Mouse (Mus musculus): ENCODE data around the gene Tesc. TPM values are rescaled to one million over a fixed set of nuclear protein-coding genes. Genes with fewer than 3 reads are reported as not detected.

Tesc gene
- polyA plus RNA-seq, 1 experiment = not detected

DNA sequence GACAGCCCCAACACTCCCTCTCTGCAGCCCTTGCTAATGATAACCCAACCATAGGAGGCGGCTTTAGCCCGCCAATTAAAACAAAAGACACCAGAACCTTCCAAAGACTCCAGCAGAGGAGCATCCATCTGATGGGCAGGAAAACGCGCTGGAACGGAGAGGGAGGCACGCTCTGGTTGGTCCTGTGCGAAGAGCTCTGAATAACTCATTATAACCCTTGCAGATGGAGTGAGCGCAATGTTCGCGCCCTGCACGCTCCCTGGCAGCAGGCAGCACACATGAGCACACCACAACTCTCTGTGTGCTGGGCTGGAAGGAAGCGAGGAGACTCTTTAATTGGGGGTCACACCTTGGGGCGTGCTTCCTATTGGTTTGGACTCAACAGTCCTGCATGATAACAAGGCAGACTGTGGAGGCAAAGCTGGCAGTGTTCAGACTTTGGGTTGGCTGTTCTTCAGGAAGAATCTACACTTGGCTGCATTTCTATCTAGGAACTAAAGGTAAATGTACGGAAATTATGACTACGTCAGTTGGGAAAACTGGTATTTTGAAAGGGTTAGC lies 45.8 kb downstream of the Tesc start:
- no peak for TF ChIP-seq GATA1 (IDR thresholded peaks at IDR 0.05; ENCODE audit: low read length)

- no peak for TF ChIP-seq GATA1 (IDR thresholded peaks at IDR 0.05; ENCODE audit: low read length)
Observed at GRCm38 (mm10) chr5:118076721-118077592, 49.4 kb downstream of the Tesc start.

DNA sequence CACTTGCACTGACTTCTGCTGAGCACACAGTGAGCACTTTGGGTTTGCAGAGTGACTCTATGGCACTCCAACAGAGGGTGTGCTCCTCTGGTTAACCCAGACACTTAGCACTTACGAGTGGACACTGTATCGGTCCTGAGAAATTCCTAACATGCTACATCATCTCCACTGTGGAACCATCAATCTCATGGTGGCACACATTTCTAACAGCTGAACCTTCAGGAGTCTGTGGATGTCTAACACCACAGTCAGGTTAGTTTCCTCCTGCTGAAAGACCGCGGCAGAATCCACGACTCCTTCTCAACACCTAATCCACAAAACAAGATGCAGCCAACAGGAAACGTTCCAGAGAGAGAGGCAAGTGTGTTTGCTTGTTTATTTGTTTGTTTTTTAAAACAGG lies 51.0 kb downstream of the Tesc start:
- no peak for TF ChIP-seq GATA1 (IDR thresholded peaks at IDR 0.05; ENCODE audit: low read length)

GRCm38 (mm10) chr5:118079354-118079753 lies 51.8 kb downstream of the Tesc start:
- TF ChIP-seq GATA1 (IDR thresholded peaks at IDR 0.05; ENCODE audit: low read length) = no peak

DNA sequence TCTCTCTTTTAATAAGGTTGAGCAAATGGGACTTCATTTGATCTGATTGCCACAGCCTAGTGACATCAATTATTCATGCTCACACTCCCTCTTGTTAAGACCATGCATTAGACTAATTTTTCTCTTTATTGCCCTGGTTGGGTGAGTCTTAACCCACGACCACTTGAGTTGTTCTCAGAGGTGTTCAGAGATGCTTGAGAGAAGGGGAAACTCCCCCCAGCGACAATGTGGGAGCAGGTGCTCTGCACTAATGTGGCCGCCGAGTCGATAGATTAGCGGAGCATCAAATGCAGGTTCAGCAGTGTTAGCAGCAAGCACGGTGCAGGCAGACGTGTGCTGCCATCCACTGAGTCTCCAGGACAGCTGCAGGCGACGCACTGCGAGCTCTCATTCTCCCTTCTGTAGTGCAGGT lies 52.3 kb downstream of the Tesc start:
- no peak for TF ChIP-seq GATA1 (IDR thresholded peaks at IDR 0.05; ENCODE audit: low read length)

GRCm38 (mm10) chr5:118081374-118081949 lies 53.9 kb downstream of the Tesc start:
- no peak for TF ChIP-seq GATA1 (IDR thresholded peaks at IDR 0.05; ENCODE audit: low read length)

DNA sequence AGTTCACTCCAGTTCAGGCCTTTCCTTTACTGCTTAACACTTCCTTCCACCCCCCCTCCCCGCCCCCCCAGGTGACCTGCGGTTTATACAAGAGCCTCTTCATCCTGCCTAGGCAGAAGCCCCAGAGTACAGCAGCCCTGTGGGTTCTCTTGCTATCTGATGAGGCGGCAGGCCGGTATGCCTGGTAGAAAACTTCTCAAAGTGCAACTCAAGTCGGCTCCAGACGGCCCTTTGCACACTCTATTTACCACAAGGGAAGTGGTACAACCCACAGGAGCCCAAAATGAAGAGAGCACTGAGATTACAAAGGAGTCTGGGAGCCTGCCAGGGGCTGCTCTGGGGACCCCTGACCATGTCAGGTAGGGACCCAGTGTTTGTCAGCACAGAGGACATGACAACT lies 54.5 kb downstream of the Tesc start:
- TF ChIP-seq GATA1 (IDR thresholded peaks at IDR 0.05; ENCODE audit: low read length) = no peak

DNA sequence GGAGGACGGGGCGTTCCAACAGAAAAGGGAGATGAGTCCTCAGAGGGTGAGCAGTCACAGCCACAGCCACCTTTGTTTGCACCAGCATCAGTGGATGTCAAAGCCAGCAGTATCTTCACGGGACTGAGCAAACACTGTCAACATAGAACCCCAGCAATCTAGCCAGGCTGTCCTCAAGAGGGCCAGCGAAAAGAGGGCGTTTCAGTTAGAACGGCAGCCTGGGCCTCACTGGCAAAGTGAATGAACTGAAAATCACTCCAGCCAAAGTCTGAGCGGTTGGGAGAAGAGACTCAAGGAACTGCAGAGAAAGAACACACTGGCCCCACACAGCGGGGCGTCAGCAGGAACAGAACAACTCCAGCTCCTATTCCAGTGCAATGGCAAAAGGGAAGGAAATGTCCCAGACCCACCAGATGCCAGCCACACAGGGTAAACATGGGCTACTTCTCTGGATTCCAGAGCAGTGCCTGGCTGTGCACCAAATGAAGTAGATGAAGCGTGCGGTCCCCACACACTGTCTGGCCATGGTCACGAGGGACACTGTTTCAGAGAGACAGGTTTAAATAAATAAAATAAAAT lies 55.6 kb downstream of the Tesc start:
- no peak for TF ChIP-seq GATA1 (IDR thresholded peaks at IDR 0.05; ENCODE audit: low read length)

- no peak for TF ChIP-seq GATA1 (IDR thresholded peaks at IDR 0.05; ENCODE audit: low read length)
Observed at GRCm38 (mm10) chr5:118084171-118084727, 56.7 kb downstream of the Tesc start.

DNA sequence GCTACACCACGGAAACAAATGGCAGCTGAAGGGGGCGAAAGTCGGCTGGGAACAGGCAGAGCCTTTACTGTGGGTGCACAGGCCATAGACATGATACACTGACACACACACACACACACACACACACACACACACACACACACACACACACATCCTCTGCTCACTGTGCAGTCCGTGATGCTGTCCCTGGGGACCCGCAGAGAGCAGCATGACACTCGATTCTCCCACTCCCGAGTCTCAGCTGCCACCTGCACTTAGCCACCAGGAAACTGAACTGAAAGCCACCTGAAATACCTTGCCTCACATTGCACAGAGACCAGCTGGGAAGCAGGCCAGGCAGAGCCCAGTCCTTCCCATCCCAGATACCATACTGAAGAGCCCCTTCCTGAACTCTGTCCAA lies 57.8 kb downstream of the Tesc start:
- TF ChIP-seq GATA1 (IDR thresholded peaks at IDR 0.05; ENCODE audit: low read length) = no peak

GRCm38 (mm10) chr5:118086956-118087355 lies 59.4 kb downstream of the Tesc start:
- TF ChIP-seq GATA1 (IDR thresholded peaks at IDR 0.05; ENCODE audit: low read length) = no peak

DNA sequence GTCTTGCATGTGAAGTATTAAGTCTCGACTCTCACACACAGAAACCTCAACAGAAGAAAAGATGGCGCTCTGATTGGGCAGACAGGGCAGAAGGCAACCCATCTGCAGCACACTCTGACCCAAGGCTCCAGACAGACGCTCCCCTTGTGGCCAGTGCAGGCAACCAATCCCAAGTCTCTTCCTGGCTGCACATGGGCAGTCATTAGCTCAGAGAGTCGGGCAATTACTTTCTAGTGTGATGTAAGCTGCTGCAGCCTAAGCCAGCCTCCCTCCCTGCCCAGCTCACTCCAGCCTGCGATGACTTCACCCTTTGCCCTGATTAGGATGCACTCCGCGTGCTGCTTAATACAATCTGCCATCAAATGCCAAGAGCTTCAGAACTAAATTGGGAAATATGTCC lies 61.6 kb downstream of the Tesc start:
- TF ChIP-seq GATA1 (IDR thresholded peaks at IDR 0.05; ENCODE audit: low read length) = no peak

GRCm38 (mm10) chr5:118090101-118090500 lies 62.6 kb downstream of the Tesc start:
- no peak for TF ChIP-seq GATA1 (IDR thresholded peaks at IDR 0.05; ENCODE audit: low read length)

DNA sequence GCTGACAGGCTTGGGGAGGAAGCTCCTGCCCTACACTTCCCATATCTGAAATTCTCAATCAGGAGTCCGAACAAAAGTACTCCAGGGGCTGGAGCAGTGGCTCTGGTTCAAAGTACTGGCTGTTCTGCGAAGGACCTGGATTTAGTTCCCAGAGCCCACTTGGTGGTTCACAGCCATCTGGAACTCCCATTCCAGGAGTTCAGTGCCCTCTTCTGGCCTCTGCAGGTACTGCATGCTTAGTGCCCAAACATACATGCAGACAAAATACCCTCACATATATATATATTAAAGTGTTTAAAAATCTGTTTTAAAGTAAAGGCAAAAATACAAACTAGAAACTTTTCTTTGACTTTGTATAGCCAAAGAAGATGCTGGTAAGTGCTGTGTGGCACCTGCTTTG lies 63.3 kb downstream of the Tesc start:
- no peak for TF ChIP-seq GATA1 (IDR thresholded peaks at IDR 0.05; ENCODE audit: low read length)

- TF ChIP-seq GATA1 (IDR thresholded peaks at IDR 0.05; ENCODE audit: low read length) = no peak
Observed at GRCm38 (mm10) chr5:118093321-118094035, 65.9 kb downstream of the Tesc start.

Data from G1E-ER4 (cell line).